14 mouse cellular contexts compared by ENCODE assay signal in the genomic region with DNA sequence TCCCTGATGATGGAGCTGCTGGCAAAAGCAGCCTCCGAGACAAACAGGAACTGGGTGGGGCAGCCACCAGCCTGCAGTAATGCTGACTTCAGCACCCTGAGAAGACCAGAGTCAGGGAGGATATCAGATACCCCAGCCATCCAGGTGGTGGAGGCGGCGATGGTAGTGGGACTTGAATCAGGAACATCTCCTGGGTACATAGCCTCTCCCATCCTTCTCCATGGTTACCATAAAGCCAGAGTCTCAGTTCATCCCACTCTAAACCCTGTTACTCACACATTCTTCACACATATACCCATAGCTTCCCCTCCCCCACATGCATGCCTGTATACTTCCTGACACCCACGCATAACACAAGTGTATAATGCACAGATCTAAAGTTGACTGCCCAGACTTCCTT. TPM values are rescaled to one million over a fixed set of nuclear protein-coding genes. Genes with fewer than 3 reads are reported as not detected.
DNase-seq lines count a peak whose midpoint lies in the region; ATAC-seq and TF ChIP-seq lines count a peak whose summit lies in the region.
"Had no signal": no experiment of that assay in that cellular context is flagged by ENCODE, and none has a peak within 500 bp of the region (broad histone marks: within the 10 kb centered on the region; RNA-seq: fewer than 3 reads in every experiment).

No protein-coding gene starts in this region.

- no peaks in the 10 kb centered on the region for H3K36me3 ChIP-seq in heart, embryonic 11.5 days (ENCODE audit: control insufficient read depth, insufficient read depth, low read length)
- H3K36me3 ChIP-seq: heart, embryonic 12.5 days had no signal

- TF ChIP-seq CTCF in gastrocnemius, adult 2 months (IDR thresholded peaks at IDR 0.05) = no peak

- intact Hi-C loops in left cerebral cortex, postnatal 36 days (cut with DNase I) = no loop called here
- intact Hi-C loops in gastrocnemius, adult 2 months (cut with DNase I) = no loop called here

- H3K27me3 ChIP-seq in heart, embryonic 11.5 days (ENCODE audit: control insufficient read depth, insufficient read depth, low read length) = no peaks in the 10 kb centered on the region
- H3K27me3 ChIP-seq: heart, embryonic 12.5 days; megakaryocyte, embryonic 14.5 days had no signal

- ATAC-seq in heart, embryonic 11.5 days (replicated peaks; ENCODE audit: insufficient number of reproducible peaks, low FRiP score, low TSS enrichment) = no peak

- WGBS in heart, embryonic 11.5 days (ENCODE audit: insufficient replicate concordance) = 79% methylated on average over 4 of the region's 4 CpGs

- no peaks in the 10 kb centered on the region for H3K9me3 ChIP-seq in heart, embryonic 11.5 days (replicated peaks; ENCODE audit: control insufficient read depth, low read length)
- H3K9me3 ChIP-seq: embryonic facial prominence, embryonic 10.5 days; heart, embryonic 12.5 days; hindbrain, embryonic 10.5 days; megakaryocyte, embryonic 14.5 days had no signal

- H3K27ac ChIP-seq in heart, embryonic 11.5 days (ENCODE audit: low read depth, low read length) = no peak overlapping the region
- H3K27ac ChIP-seq in gastrocnemius, adult 2 months = no peak overlapping the region

- H3K9ac ChIP-seq in heart, embryonic 11.5 days (ENCODE audit: low read depth, low read length) = no peak overlapping the region
- H3K9ac ChIP-seq: heart, embryonic 12.5 days had no signal

- no peak overlapping the region for H3K4me2 ChIP-seq in heart, embryonic 11.5 days
- H3K4me2 ChIP-seq: heart, embryonic 12.5 days had no signal

- H3K4me3 ChIP-seq in heart, embryonic 11.5 days (ENCODE audit: low read depth, low read length) = no peak overlapping the region
- H3K4me3 ChIP-seq in gastrocnemius, adult 2 months = no peak overlapping the region
- H3K4me3 ChIP-seq: embryonic facial prominence, embryonic 10.5 days; heart, embryonic 12.5 days; hindbrain, embryonic 10.5 days had no signal

- H3K4me1 ChIP-seq in heart, embryonic 11.5 days (ENCODE audit: control insufficient read depth, insufficient read depth, low read length) = peaks cover 9% of the 10 kb centered on the region

- peak; percentile 24 to 36 for DNase-seq in lung, postnatal 4 days
- DNase-seq in lung, postnatal 10 days = no peak
- DNase-seq in CD8-positive naive resting alpha-beta T cell, adult 2 months (ENCODE audit: low read depth in 2 of 2, low spot score in 2 of 2) = peak; percentile 55 to 67
- DNase-seq in left cerebral cortex, postnatal 36 days (ENCODE audit: low spot score in 2 of 2) = peak; percentile 28 to 43
- peak; percentile 59 to 65 for DNase-seq in thymus, postnatal 10 days (ENCODE audit: low spot score in 2 of 2)
- DNase-seq in gastrocnemius, adult 2 months = no peak
- no peak for DNase-seq in adrenal gland, postnatal 25 days
- DNase-seq: kidney, adult 11 months; kidney, postnatal 36 days had no signal

RNA-seq across cellular contexts. Expression of a gene that starts 18.3 kb away (rescaled TPM):
- total RNA-seq in left cerebral cortex, postnatal 36 days (2021) = 10 to 100 TPM; 81.7 to 82.3 TPM
- 3.8 and 4.4 TPM in 2 replicates for polyA plus RNA-seq in heart, embryonic 11.5 days (2014; fragmentation: Nextera tagmentation; extraction: Ambion mirVana)
- 1 to 10 TPM; 3.4 to 5.9 TPM for total RNA-seq in gastrocnemius, adult 2 months (2021)
- total RNA-seq in adrenal gland, postnatal 25 days (2021) = 65.6 and 72.0 TPM in 2 replicates

Comparison
In these comparisons a context has a peak if more than half of its experiments do, and no peak if none do; other contexts are left out.
1. DNase-seq: peak in lung, postnatal 4 days (2 of 2), CD8-positive naive resting alpha-beta T cell, adult 2 months (2 of 2), left cerebral cortex, postnatal 36 days (2 of 2) and thymus, postnatal 10 days (2 of 2); none in lung, postnatal 10 days (single experiment), gastrocnemius, adult 2 months (single experiment) and adrenal gland, postnatal 25 days (single experiment).